ENCODE assay signal across 8 mouse cellular contexts in genomic region chr6:134219358-134219757, GRCm38 (mm10).
DNase-seq lines count a peak whose midpoint lies in the region; ATAC-seq and TF ChIP-seq lines count a peak whose summit lies in the region.

No protein-coding gene starts in this region.

- peak; percentile 46 to 82 for DNase-seq in adrenal gland, adult (ENCODE audit: inconsistent age in 2 of 2, low spot score in 1 of 2)
- DNase-seq in adrenal gland, postnatal 25 days: no peak
- peak; percentile 78 for DNase-seq in lung, embryonic 14.5 days
- DNase-seq in lung, adult 18-20 months: no peak
- DNase-seq in kidney, postnatal 36 days: peak; percentile 60 to 62
- peak; percentile 73 to 78 for DNase-seq in right cerebral cortex, adult 2 months (ENCODE audit: low spot score in 2 of 2)
- no peak for DNase-seq in urinary bladder, postnatal 10 days (ENCODE audit: low spot score)
- no peak for DNase-seq in T-cell, adult 2 months (ENCODE audit: low spot score)

- no peak for TF ChIP-seq CTCF in lung, embryonic 14.5 days (IDR thresholded peaks at IDR 0.05; ENCODE audit: low read depth)

- H3K4me3 ChIP-seq in lung, embryonic 14.5 days (ENCODE audit: low read depth, low read length): no peak overlapping the region

- H3K27me3 ChIP-seq in lung, embryonic 14.5 days (ENCODE audit: insufficient read depth, low read length): no peaks in the 10 kb centered on the region

- H3K27ac ChIP-seq in lung, embryonic 14.5 days (ENCODE audit: low read depth): no peak overlapping the region

- ATAC-seq in lung, embryonic 14.5 days (ENCODE audit: insufficient read depth): peak; percentile 57; the same call in 1 of the 2 replicates

- no peaks in the 10 kb centered on the region; the same call in 1 of the 2 replicates for H3K36me3 ChIP-seq in lung, embryonic 14.5 days (ENCODE audit: insufficient read depth)

- H3K9ac ChIP-seq in lung, embryonic 14.5 days: no peak overlapping the region

- H3K9me3 ChIP-seq in lung, embryonic 14.5 days (ENCODE audit: low read depth, low read length): no peaks in the 10 kb centered on the region

- H3K4me2 ChIP-seq in lung, embryonic 14.5 days: no peak overlapping the region

- 23% methylated on average over 6 of the region's 6 CpGs for WGBS in lung, embryonic 14.5 days

- H3K4me1 ChIP-seq in lung, embryonic 14.5 days (ENCODE audit: insufficient read depth): 0 out of 2 replicates have a peak, but pooled peaks cover 17% of the 10 kb centered on the region

Comparison
In these comparisons a context has a peak if more than half of its experiments do, and no peak if none do; other contexts are left out.
1. DNase-seq: peak in adrenal gland, adult (2 of 2), lung, embryonic 14.5 days (single experiment), kidney, postnatal 36 days (2 of 2) and right cerebral cortex, adult 2 months (2 of 2); none in adrenal gland, postnatal 25 days (single experiment), lung, adult 18-20 months (0 of 2), urinary bladder, postnatal 10 days (single experiment) and T-cell, adult 2 months (single experiment).